Mouse (Mus musculus) frontal cortex, postnatal 36 days (tissue): ENCODE data around the gene Hecw2.
A peak's percentile ranks its signal among the peaks of the same experiment; 100 is the strongest.

Source experiments
- DNase-seq, 2 experiments: peaks; one replicate each; pipeline ENCODE4 v3.0.0; 2022; ENCODE audit warnings: low spot score in 2 of 2

Gene Hecw2

DNA sequence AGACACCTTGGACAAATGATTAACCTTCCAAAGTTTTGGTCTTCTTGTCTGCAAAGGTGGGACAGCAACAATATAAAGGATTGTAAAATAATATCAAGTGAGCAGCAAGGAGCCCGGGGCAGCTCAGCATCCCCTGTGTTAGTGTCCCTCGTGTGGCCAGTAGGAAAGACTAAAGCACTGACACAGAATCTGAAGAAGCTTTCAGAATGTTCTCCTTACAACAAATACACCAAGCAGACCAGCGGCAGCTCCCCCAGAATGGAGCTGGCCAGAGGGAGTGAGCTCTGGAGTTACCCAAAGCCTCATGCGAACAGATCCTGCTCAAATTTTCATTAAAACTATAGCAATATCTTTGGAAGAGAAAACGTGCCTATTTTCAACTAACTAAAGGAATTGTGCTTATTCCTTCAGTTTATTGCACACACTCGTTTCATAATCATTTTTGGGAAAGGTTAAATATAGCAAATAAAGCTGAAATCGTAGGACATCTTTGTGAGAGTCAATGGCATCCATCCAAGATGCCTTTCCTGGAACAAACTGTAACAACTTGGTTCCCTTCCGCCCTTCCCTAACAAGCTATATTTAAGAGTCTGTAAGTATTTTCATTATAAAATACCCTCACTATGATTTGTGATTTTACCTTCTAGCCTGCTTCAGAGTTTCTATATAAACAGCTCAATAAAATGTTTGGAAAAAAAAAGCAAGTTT, 208.6 kb downstream of the Hecw2 start:
- no peak for DNase-seq

DNA sequence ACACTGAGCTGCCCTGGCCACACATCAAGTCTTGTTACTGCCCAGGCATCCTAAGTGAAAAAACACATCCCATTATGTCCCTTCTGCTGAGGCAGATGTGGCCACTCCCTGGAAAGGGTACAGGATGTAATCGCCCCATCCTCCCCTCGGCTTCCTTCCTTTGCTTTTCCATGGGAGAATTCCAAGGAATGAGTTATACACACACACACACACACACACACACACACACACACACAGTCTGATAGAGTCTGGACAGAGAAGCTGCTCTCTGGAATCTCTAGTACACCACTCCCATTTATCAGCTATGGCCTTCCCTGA, 216.5 kb downstream of the Hecw2 start:
- DNase-seq = no peak

DNA sequence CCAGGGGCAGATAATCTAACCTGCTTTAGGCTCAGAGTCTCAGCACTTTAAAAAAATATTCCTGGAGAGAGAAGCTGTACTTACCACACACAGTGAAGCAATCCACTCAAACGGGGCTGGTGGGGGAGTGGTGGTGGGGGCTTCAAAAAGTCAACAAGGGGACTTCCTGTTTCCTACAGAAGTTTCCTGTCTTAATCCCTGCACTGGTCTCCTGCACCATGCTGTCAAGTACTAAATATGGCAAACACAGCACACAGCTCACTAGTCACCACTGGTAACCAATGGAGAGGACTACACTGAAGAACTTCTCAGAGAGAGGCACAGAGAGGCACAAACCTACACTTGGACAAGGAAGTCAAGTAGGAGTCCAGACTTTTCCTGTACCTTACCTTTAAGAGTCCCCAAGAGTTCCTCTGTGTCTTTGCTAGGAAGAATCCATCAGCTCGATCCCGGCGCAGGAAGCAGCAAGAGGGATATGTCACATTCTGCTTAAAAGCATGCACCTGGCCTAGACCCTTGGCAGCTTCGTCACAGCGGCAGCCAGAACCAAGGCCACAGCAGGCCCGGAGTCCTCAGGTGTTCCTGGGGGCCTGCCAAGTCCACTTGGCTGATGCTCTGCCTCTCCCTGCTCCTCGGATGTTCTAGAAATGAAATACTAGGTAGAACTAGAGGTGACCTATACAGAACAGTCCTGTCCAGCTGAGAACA, 217.0 kb downstream of the Hecw2 start:
- DNase-seq = no peak

DNA sequence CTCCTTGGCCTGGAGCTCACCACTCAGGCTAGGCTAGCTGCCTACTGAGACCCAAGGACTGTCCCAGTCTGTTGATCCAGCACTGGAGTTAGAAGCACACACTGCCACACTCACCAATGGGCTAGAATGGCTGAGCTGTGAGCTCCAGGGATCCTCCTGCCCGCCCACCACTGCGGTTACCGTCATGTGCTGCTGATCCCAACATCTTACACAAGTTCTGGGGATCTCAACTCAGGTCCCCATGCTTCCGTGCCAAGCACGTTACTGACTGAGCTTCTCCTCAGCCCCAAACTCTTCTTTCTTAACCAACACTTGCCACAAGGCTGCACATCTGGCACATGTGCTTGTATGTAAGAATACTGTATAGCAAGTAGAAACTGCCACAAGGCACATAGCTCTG, 218.2 kb downstream of the Hecw2 start:
- DNase-seq = no peak

DNA sequence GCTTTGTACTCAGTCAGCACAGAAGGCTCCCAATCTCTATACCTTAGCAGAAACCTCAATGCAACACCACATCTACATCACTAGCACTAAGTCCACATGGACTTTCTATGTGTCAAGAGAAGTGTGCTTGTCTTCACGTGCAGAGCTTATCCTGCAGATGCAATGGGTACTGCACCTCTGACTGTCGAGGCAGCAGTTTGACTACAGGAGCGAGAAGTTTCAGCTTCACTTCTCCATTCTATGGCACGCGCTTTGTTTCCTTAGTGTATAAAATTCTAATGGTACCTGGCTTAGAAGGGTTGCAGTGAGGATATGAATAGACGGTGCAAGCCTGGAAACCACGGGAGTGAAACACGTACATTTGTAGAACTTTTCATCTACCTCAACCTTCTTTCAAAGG, 218.9 kb downstream of the Hecw2 start:
- DNase-seq = no peak

DNA sequence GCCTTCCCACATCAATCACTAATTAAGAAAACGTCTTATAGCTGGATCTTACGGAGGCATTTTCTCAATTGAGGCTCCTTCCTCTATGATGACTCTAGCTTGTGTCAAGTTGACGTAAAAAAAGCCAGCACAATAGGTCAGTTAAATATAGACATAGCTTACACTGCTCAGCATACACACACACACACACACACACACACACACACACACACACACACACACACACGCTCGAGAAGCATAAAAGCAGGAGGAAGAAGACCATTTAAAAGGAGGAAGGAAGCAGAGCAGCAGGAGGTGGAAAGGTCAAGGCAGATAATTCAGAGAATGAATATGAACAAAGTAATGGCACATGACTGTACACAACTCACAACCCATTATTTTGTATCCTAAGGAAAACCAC, 220.0 kb downstream of the Hecw2 start:
- DNase-seq = no peak

DNA sequence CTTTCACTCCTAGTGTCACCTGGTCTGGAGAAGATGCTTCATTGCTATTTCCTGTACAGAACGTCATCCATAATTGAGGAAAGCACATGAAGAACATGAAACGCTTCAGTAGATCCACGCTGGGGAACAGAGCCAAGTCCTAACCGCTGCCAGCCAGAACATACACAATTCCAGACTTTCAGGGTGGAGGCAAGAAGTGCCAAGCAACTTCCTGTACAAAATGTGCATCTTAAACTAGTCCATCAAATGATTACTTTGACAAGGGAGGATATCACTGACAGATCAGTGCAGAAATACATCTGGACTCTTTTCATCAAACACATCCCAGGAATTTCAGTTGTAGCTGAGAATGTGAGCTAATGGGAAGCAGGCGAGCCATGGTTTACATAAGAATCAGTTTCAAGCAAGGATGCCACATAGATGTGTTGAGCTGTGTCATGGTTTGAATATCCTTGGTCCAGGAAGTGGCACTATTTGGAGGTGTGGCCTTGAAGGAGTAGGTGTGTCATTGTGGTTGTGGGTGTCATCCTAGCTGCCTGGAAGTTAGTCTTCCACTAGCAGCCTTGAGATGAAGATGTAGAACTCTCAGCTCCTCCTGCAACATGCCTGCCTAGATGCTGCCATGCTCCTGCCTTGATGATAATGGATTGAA, 224.5 kb downstream of the Hecw2 start:
- DNase-seq = peak in 1 of 2 experiments; percentile 38

DNA sequence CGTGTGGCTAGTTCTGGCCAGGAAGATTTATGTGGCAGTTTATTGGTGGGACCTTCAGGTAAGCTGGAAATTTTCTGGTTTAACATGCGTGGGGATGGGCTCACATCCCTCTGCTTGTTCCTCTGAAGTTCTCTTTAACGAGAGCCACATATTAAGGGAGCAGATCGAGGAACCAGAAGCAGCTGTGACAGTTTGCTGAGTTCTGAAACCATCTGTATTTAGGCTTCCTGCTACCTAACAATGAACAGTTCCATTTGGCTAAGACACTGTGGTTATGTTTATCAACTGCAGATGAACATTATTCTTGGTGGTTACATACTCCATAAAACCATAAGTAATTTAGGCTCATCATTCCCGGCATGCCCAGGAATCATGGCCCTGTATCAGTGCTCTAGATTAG, 242.6 kb downstream of the Hecw2 start:
- DNase-seq = no peak

DNA sequence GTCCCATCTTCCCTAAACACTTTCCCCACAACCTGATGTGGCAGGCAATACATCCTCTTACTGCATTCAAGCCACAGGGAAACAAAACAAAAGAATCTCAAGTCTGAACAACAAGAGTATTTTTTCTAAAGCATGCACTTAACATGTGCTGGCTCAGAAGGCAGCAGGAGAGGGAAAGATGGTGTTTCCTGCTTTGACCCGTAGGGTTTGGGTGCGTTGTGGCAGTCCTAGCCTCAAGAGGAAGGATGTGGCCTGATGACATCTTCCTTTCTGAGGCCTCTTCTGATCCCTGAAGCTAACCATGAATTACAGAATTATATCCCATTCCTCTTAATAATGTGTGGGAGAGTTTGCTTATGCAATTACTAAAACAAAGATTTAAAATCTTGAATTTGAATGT, 249.2 kb downstream of the Hecw2 start:
- DNase-seq = no peak

DNA sequence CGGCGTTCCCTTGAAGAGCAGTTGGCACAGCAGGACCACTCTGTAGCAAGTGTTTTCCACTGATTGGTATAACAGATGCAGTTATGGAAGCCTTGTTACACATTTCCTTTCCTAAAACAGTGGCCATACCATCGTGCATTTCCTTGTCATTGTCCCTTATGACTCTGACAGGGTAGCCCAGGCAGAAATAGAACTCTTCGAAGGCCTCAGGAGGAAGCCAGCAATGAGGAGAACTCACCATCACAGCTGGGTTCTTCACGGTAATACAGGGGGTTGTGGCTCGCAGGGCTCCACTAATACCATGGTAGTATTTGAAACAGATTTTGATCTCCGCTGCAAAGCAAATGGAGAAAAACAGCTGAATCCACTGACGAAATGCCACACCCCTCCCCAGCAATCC, 252.5 kb downstream of the Hecw2 start:
- DNase-seq = no peak

DNA sequence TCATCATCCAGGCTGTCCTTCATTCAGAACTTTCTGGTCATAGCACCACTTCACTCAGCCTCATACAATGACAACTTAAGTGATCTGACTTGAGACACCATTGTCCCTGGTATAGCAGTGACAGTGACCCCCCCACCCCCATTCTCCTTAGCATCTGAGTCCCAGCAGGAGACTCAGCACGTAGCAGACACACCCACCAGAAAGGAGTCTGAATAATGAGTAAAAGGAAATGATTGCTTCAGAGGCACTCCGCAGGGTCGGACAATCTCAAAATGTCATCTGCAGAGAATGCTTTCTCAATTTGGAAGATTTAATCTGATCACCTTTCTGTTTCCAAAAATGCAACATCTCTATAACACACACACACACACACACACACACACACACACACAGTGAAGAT, 253.4 kb downstream of the Hecw2 start:
- no peak for DNase-seq

DNA sequence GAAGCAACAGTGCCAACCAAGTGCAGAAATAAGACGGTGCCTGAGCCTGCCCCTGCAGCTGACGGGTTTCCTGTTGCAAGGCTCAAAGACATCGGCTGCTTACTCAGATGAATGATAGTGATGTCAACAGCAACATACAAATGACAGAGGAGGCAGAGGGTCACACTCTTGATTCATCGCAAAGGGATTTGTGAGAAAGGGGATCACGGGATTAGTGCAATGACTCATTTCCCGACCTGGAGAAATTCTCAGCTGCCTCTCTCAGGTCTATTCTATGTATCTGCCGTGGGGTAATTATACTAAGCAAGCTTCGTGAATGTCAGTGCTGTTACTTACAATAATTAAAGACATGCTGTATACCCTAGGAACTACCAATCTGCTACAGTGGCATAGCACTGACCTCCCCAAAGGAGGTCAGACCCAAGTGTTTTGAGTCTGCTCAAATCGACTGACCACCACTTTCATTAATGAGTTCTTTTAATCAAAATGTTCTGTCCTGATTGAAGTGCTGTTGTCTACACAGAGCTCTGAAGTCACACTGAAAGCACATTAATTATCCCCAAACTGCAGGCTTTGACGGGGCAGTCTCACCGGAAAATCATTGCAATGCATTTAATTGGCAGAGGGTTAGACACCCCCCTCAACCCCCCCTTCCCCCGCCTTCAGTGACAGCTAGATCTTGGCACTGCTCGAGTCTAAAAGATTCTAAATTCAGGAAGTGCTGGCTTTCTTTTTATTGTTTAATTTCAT, 254.5 kb downstream of the Hecw2 start:
- no peak for DNase-seq

DNA sequence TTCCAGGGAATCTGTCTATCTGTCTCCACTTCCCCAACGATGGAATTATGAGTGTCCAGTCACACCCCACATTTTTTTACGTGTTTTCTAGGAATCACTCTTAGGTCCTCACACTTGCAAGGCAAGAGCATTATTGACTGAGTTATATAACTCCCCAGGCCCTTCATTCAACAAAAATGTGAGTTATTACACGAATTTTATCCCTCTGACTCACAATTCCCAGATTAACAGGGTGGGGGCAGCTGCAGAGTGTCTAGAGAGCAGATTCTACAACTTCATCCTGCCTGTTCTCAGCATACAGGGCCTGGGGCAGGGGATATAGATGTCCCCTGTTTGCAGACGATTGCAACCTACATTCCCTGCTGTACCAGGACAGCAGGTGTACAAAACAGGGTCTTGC, 255.7 kb downstream of the Hecw2 start:
- no peak for DNase-seq

DNA sequence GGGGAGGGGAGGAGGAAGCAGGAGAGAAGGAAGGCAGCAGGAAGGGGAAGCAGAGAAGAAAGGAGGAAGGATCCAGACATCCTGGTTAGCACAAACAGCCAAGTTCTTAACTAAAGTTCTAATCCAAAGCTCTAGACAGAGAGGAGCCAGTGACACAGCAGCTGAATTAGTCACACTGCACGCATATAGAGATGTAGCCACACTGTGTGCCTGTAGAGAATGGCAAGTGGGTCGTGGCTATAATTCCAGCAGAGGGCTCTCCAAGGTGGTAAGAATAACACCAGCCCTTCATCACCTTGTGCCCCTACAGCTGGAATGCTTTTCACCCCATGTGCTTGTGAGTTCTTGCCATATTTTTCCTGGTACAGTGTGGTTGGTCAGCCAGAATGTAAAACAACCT, 261.7 kb downstream of the Hecw2 start:
- no peak for DNase-seq

DNA sequence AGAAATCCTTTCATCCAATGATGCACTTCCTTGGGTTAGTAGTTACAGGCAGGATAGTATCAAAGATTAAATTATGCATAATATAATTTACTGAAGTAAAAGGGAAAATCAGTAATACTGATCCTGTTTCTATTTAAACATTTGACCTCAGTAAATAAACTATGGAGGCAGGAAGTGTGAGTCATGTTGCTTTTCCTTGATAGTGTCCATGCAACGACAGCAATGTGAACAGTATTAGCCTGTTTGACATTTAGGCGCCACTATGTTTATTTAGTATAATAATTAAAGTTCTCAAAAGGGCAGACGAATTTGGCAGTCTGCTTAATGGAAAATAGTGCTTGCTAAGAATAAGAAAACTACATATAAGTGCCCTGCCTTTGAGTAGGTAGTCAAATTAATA, 263.7 kb downstream of the Hecw2 start:
- no peak for DNase-seq

DNA sequence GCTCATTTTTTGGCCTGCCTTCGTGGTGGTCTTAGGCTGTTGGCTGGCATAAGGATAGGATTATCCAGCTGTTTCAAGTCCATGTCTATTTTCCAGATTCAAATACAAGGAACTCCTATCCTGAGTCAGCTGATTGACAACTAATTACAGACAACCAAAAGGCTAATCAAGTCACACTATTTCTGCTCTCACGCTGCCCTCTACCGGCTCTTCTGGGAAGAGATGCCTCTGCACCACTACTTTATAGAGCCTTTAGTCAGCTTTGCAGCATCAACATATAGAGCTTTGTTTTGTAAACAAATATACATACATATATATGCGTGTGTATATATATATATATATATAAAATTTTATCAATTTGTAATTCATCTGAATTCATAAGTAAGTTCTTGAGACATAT, 267.4 kb downstream of the Hecw2 start:
- DNase-seq = no peak

DNA sequence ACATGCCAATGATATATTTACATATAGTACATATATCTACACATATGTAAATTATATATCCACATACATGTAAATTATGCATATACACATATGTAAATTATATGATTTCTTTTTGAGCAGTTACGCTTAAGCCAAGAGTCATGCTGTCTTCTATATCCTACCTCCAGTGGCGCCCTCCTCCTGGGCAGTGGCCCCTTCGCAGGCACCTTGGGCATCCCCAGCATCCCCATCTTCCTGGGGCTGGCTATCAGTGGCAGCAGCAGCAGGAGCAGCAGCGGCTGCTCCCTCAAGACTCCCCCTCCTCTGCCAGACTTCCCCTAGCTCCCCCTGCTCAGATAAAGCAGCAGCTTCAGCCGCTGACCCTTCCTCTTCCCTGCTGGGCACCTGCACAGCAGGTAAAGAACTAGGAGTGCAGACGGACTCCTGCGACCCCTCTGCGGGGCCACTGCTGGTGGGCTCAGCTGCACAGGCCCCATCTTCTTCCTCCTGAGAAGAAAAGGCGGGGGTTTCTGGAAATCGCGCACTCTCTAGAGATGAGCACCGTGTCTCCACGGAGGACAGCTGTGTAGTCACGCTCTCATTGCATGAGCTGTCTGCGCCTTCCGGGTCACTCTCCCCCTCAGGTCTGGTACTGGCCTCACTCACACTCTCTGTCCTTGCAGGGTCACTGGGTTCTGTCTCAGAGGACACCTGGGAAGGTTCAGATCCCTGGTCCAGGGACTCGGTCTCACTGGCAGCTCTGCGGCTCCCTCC, 269.6 kb downstream of the Hecw2 start:
- DNase-seq = no peak

DNA sequence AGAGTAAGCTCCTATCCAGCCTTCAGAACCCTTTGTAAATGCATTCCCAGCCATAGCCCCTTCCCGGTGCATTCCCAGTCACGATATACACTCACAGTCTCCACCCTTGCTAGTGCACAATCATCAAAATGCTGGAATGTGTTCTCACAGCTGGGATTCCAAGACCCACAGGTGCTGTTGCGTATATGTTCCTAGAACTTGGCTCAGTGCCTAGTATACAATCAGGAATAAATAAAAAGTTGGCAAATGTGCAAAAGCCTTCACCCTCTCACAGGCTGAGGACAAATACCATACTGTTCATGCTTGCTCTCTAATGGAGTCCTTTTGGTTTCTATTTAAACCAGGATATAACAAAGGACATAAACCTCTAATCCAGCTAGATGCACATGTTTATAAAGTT, 283.1 kb downstream of the Hecw2 start:
- DNase-seq = no peak

DNA sequence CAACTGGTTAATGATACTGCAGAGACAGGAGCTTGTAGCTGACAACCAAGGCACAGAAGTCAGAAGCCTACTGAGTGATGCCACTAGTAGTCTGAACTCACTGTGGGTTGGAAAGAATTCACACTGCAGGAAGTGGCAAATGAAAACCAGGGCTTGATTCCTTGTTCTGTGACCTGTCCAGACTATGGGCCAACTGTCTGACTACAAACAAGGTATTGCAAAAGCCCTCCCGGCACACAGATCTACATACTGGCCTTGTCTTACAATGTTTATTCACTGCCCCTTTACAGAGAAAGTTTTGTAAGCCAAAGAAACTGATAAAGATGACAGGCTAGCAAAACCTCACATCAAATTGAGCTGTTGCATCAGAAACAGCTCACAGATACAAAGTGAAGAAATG, 284.7 kb downstream of the Hecw2 start:
- DNase-seq = no peak

DNA sequence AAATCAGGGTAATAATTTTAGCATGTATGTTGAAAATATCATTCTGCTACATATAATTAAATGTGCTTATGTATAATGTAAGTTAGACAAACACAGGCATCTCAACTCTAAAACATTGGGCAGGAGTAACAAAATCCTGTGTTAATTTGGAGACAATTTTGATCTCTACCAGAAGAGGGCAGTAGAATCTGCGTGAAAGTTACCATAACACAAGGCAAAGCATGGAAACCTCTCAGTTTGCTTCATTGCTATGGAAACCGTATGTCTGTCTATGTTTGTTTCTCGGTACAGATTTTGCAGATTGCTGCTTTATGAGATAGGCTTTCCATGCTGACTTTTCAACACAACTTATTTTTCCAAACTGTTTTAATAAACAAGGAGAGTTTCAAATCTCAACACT, 285.9 kb downstream of the Hecw2 start:
- DNase-seq = peak in 1 of 2 experiments; percentile 39

DNA sequence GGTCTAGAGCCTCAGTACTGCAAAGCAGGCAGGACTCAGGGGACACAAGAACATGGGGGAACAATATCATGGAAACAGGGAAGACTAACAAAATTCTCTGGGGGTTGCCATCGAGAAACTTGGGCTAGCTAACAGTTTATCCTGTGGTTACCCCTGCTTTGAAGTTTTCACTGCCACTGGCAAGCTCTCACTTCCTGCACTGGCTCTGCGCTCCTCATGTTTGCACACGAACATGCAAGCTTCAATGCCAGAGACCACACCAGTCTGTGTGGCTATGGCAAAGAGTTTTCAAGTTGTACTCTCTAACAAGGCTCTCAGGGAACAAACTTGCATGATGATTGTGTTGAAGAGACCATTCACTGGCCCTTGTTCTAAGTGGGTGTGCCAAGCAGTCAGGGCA, 288.8 kb downstream of the Hecw2 start:
- no peak for DNase-seq

DNA sequence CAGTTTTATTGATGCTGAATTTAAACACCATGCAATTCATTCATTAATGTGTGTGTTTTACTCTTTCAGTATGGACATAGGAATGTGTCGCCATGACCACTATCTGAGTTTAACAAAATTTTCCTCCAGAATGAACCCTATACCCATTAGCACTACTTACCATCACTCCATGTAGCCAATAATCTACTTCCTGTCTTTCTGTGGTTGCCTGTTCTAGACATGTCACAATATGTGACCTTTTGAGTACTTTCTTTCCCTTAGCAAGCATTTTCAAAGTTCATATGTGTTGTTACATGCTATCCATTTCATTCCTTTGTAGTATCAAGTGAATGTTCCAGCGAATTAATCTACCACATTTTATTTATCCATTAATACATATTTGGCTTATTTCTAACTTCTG, 294.6 kb downstream of the Hecw2 start:
- no peak for DNase-seq
